8 mouse cellular contexts compared by ENCODE assay signal in the genomic region with DNA sequence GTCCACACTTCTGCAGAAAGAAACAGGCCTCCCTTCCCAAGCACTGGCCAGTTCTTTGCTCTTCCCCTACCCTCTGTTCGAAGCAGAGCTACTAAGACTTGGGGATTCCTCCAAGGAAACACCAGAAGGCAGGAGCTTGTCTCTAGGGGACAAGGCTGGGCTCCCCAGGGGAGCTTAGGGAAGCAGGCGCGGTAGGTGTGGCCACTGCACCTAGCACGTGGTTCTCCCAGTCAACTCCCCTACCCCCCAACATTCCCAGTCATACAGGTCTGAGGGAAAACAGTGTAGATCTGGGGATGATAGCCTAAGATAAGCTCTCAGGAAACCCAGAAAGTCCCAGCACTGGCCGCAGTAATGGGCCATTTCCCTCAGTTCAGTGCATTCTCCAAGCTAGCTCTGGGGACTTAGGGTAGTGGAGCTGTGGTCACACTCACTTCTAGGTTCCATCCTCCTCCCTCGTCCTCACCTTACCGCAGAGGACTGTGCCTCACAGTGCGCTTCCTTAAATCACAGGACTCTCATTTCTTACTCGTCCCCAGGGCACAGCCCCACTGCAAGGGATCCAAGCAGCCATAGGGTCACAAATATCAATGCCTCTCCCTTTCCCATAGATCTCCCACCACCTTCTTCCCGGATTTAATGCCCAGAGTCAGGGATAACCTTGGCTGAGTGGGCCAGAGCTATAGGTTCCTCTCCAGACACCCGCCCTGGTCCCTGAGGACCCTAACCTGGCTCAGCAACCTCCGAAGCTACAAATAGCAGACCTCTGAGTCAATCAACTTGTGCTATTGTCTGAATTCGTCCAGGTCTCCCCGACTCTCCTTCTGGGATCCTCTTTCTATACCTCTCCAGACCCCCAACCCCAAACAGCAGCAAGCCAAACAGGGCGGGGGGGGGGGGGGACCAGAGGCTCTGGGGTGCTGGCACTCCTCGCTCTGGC.
DNase-seq lines count a peak whose midpoint lies in the region; ATAC-seq lines count a peak whose summit lies in the region.

No protein-coding gene starts in this region.

- peaks cover 10% of the 10 kb centered on the region for H3K27me3 ChIP-seq in kidney, embryonic 16.5 days (ENCODE audit: insufficient read depth, low read length)
- H3K27me3 ChIP-seq in embryonic facial prominence, embryonic 14.5 days (replicated peaks; ENCODE audit: control insufficient read depth, insufficient read depth, low read length): 0 out of 2 replicates have a peak, but pooled peaks cover 4% of the 10 kb centered on the region
- no peaks in the 10 kb centered on the region for H3K27me3 ChIP-seq in intestine, embryonic 15.5 days (replicated peaks)

- H3K9me3 ChIP-seq in kidney, embryonic 16.5 days (ENCODE audit: low read length): no peaks in the 10 kb centered on the region
- no peaks in the 10 kb centered on the region for H3K9me3 ChIP-seq in embryonic facial prominence, embryonic 14.5 days (ENCODE audit: control insufficient read depth, low read length)
- H3K9me3 ChIP-seq in intestine, embryonic 15.5 days: no peaks in the 10 kb centered on the region

- H3K27ac ChIP-seq in kidney, embryonic 16.5 days (ENCODE audit: low read length): 0 out of 2 replicates have a peak overlapping the region, but pooled peaks have one; percentile 12
- no peak overlapping the region for H3K27ac ChIP-seq in embryonic facial prominence, embryonic 14.5 days (replicated peaks; ENCODE audit: low read depth, low read length)
- no peak overlapping the region for H3K27ac ChIP-seq in intestine, embryonic 15.5 days

- peak overlapping the region; percentile 50 for H3K4me3 ChIP-seq in kidney, embryonic 16.5 days (ENCODE audit: low read length)
- H3K4me3 ChIP-seq in embryonic facial prominence, embryonic 14.5 days (ENCODE audit: low read depth, low read length): peak overlapping the region; percentile 50
- peak overlapping the region; percentile 49 for H3K4me3 ChIP-seq in intestine, embryonic 15.5 days (replicated peaks)

- DNase-seq in kidney, postnatal 4 days: no peak
- peak; percentile 51 for DNase-seq in embryonic facial prominence, embryonic 14.5 days (ENCODE audit: low spot score)
- no peak for DNase-seq in gastrocnemius, adult 8-10 months (ENCODE audit: low spot score in 2 of 2)
- no peak for DNase-seq in layer of hippocampus, adult 18-20 months (ENCODE audit: low spot score in 2 of 2)
- DNase-seq in thymus, postnatal 10 days (ENCODE audit: low spot score in 2 of 2): no peak

- peak overlapping the region; percentile 56 for H3K9ac ChIP-seq in kidney, embryonic 16.5 days (replicated peaks; ENCODE audit: low read length)
- H3K9ac ChIP-seq in embryonic facial prominence, embryonic 14.5 days (ENCODE audit: low read depth, low read length): peak overlapping the region; percentile 67
- H3K9ac ChIP-seq in intestine, embryonic 15.5 days: peak overlapping the region; percentile 53

- peak overlapping the region; percentile 88 for H3K4me2 ChIP-seq in kidney, embryonic 16.5 days (replicated peaks; ENCODE audit: low read depth, low read length)
- H3K4me2 ChIP-seq in embryonic facial prominence, embryonic 14.5 days (ENCODE audit: low read depth, low read length): peak overlapping the region; percentile 97
- peak overlapping the region; percentile 91 for H3K4me2 ChIP-seq in intestine, embryonic 15.5 days (replicated peaks)

- peaks cover 47% of the 10 kb centered on the region for H3K4me1 ChIP-seq in kidney, embryonic 16.5 days (ENCODE audit: insufficient read depth, low read length)
- H3K4me1 ChIP-seq in embryonic facial prominence, embryonic 14.5 days (ENCODE audit: control insufficient read depth, insufficient read depth, low read length): peaks cover 33% of the 10 kb centered on the region
- H3K4me1 ChIP-seq in intestine, embryonic 15.5 days (replicated peaks): peaks cover 41% of the 10 kb centered on the region

- 20% methylated on average over 15 of the region's 16 CpGs for WGBS in kidney, embryonic 16.5 days
- 16% methylated on average over 14 of the region's 16 CpGs for WGBS in embryonic facial prominence, embryonic 14.5 days
- WGBS in intestine, embryonic 15.5 days: 21% methylated on average over 16 of the region's 16 CpGs

- H3K36me3 ChIP-seq in kidney, embryonic 16.5 days (ENCODE audit: insufficient read depth, low read length): no peaks in the 10 kb centered on the region
- 0 out of 2 replicates have a peak, but pooled peaks cover 2% of the 10 kb centered on the region for H3K36me3 ChIP-seq in embryonic facial prominence, embryonic 14.5 days (ENCODE audit: control insufficient read depth, insufficient read depth, low read length)
- no peaks in the 10 kb centered on the region for H3K36me3 ChIP-seq in intestine, embryonic 15.5 days

- no peak for ATAC-seq in kidney, embryonic 16.5 days (ENCODE audit: low FRiP score, low TSS enrichment)
- 0 out of 2 replicates have a peak, but pooled peaks have one; percentile 27 for ATAC-seq in embryonic facial prominence, embryonic 14.5 days (ENCODE audit: low read depth)
- ATAC-seq in intestine, embryonic 15.5 days: no peak; the same call in 1 of the 2 replicates
- peak; percentile 45; the same call in 1 of the 2 replicates for ATAC-seq in monocyte, adult 5-6 weeks (replicated peaks; ENCODE audit: insufficient number of reproducible peaks, low FRiP score, low TSS enrichment, poor library complexity, severe bottlenecking)

Comparison
In these comparisons a context has a peak if more than half of its experiments do, and no peak if none do; other contexts are left out.
1. ATAC-seq: peak in embryonic facial prominence, embryonic 14.5 days (single experiment) and monocyte, adult 5-6 weeks (single experiment); none in kidney, embryonic 16.5 days (single experiment) and intestine, embryonic 15.5 days (single experiment).
2. Peak in every context shown above with its lines, with median percentiles within 50 percentile points of each other: H3K4me2 ChIP-seq, H3K4me3 ChIP-seq and H3K9ac ChIP-seq.